Mouse (Mus musculus) T-helper 17 cell (primary cell): ENCODE measurements around the gene Mttp.
"Not testable (repeated sequence)": the region's sequence is repeated elsewhere in the genome, so short reads cannot be mapped to it uniquely, and the experiment has no call there.

Experiments used
- in situ Hi-C, 2 experiments: fragments of 300-600 bp; cut with MboI, MseI; formaldehyde crosslinking; loops; 1 replicate in 1 of 2; 2 replicates in 1 of 2; pipeline ENCODE4 v1.15.1; 2025; ENCODE audit warnings: high pct_unique_total_duplicates in 2 of 2

Mttp gene

DNA sequence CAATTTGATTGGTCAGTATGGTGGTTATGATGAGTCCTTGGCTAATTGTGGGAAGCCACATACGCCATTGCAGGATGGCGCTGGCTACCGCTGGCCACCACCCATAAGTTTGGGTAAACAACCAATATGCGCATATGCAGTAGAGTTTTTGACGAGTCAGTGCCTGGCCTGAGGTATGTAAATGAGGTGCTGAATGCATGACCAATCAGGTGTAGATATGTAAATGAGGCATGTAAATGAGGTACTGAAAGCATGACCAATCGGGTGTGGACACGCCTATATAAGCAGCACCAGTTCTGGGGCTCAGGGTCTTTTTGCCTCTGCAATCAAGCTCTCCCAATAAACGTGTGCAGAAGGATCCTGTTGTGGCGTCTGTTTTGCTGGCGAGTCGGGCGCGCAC, 6.6 kb downstream of the Mttp start:
- in situ Hi-C loops, result not testable (repeated sequence)

DNA sequence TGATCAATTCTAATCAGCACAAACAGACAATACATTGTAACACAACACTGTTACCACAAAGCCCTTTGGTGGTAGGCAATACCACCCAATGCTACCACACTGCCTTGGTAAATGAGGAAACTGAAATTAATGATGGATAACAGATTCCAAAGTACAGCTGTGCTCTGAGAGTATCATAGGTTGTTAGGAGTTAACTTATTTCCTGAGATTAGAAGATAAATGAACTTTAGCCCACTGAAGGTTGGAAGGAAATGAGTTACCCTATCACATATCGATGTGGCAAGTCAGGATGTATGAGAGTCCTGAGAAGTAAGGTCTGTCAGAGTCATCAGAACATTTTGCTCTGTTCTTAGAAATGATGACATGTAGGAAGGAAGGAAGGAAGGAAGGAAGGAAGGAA, 10.2 kb downstream of the Mttp start:
- in situ Hi-C loops, result no loop called here

DNA sequence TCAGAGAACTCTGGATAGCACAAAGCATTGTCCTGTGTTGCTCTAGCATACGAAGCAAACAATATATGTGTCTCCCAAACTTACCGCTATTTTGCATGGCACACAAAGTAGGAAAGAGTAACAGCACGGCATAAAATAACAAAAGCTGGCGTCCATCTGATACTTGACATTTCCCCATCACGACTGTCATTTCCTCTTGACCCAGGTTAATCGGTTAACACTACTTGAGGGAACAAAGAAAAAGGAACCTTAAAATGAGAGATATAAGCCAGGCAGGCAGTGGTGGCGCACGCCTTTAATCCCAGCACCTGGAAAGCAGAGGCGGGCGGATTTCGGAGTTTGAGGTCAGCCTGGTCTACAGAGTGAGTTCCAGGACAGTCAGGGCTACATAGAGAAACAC, 10.9 kb downstream of the Mttp start:
- in situ Hi-C loops, result no loop called here

DNA sequence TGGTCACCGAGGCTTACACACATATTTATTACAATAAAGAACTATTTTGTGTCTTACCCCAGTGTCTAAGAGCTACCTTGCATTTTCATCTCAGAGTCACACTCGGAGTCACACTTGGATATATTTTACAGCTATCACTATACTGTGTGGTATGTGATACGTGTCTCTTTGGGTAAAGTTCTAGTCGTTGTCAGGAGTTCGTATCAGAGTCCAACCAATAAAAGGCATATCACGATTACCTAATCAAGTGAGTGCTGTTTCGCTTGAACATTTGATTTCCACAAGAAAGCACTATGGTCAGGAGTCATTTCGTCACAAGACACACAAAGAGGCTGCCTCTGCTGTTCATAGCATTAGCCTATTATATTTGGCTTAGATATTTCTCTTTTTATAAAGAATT, 11.3 kb downstream of the Mttp start:
- in situ Hi-C loops, result no loop called here

DNA sequence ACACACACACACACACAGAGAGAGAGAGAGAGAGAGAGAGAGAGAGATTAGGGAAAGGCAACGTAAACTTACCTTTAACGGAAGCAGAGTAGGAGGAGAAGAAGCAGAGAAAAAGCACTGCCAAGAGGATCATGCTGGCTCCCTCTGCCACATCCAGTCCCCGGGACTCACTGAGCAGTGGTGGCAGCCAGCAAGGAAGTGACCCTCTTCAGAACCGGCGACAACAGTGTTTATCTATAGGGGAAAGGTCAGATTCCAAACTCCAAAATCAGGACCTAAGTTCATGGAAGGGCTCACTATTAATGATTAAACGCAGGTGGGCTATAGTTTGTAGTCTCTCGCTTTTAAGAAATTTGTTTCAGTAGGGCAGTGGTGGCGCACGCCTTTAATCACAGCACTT, 13.6 kb downstream of the Mttp start:
- in situ Hi-C loops, result no loop called here

DNA sequence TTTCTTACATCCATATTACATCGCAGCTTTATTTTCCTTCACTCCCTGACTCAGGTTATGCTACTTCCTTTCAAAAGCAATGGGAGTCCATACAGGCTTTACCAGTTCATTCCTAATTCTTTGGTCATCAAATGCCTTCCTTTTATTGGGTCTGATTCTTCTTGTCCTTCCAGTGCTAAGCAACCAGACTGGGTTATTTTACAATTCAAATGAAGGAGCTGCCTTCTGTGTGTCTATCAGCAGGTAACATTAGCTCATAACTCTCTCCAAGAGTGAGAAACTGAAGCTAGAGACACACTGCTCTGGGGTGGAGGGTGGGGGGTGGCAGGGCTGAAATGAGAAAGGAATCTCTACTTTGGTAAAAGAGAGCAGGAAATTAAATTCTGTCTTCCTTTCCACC, 14.1 kb downstream of the Mttp start:
- in situ Hi-C loops, result no loop called here

DNA sequence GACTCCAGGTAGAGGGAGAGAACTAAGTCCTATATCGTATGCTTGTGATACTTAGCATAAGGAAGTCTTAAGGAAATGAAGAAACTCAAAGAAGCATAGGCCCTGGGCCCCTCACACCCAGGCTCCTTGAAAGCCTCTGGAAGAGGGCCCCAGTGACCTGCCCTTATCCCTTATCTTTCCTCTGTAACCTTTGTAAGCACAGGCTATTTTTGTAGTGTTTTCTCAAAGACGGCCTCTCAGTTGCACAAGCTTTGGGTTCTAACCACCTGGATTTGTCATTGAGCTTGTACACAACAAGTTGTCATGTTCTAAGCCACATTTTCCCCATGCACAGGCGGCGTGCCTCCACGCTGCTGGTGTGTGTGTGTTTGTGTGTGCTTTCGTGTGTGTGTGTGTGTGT, 15.7 kb downstream of the Mttp start:
- in situ Hi-C loops, result no loop called here

DNA sequence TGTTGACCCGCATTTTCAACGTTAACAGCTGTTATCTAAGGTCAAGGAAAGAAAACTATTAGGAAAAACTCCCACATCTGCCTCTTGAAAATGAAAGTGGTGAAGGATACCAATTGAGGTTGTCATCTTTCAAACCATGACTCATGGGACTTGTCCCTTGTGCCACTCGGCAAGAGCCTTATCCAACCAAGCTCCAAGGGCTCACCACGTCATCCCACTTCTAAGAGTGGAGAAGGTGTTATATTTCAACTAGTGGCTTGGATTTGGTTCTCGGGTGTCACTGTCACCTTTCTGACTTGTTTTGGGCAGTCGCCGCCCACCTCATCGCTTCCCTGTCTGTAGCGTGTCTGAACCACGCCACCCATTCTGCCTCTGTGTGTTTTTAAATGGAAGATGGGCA, 20.9 kb downstream of the Mttp start:
- in situ Hi-C loops, result loop anchor here in 1 of 2 experiments (5.0 kb wide), 1 partner anchor 87 kb away; no protein-coding TSS in a partner anchor

DNA sequence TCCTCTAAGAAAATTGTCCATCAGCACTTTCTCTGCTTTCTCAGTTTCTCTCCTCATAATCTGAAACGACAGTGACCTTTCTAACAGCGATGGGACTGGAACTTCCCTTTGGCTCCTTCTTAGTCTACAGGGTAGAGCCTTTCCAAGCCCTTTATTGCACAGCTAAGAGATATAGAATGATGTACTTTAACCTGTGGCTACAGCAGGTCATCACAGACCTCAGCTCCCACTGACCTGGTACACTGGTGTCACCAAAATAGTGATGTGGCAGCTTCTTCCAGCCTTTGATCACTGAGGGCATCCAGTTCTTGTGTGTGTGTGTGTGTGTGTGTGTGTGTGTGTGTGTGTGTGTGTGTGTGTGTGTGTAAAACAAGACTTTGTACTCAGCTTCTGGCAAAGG, 23.3 kb downstream of the Mttp start:
- in situ Hi-C loops, result loop anchor here in 1 of 2 experiments (5.0 kb wide), 1 partner anchor 84 kb away; no protein-coding TSS in a partner anchor

DNA sequence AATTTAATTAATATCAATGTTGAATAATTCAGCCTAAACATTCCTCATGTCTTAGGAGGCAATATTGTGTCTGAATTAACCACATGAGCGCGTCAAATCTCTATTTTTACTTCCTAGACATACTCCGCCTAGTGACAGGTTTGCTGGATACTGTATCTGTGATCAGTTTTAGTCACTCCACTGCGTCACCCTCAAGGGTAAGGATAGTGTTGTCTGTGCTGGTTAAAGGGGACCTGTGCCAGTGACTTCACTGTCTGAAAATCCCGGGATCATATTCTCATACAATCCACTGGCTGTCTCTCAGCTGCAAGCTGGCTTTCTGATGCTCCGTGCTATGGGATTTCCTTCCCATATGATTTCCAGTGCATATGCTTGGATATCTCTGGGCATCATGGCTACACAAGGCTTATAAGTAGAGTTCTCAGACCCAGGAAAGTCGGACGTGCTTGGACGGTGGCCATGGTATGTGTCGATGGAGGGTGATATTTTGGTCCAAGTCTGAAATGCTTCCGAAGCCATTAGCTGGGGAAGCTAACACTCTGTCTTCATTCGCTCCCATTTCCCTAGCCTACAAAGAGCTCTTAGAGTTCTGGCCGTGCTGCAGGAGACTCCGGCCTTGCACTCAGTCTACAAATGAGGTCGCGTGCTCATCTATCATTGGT, 25.2 kb downstream of the Mttp start:
- in situ Hi-C loops, result loop anchor here in 1 of 2 experiments (5.0 kb wide), 1 partner anchor 82 kb away; no protein-coding TSS in a partner anchor

DNA sequence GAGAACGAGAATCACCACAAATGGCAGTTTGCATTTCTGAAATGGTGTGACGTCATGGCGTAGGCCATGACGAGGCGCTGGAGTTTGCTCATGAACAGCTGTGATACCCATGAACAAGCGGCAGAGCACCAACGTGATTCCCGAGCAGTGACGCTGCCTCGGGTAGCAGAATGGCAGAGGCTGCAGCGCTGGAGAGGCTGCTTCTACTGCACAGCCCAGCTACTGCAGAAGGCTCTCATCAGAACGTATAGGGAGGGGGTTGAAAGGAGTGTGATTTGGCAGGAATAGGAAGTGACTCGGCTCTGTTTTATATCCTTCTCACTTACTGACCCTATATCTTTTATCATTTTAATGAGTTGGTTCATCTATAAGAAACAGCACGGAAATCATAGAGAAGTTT, 25.9 kb downstream of the Mttp start:
- in situ Hi-C loops, result no loop called here

DNA sequence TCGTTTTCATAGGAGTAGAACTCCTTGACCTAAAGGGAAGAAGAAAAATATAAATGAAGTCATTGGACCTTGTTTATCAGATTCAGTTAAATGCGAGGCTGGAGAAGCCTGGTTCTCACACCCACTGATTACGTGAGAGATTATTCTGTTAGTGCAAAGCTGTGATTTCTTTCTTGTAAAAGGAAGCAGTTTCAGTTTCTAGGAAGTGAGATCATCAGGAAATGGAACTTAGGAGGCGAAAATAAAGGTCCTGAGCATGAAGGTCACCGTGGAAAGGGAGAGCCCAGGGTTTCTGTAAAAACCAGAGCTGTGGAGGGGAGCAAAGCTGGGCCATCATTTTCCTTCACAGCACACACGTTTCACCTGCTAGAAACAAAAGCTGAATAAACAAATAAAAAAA, 26.4 kb downstream of the Mttp start:
- in situ Hi-C loops, result no loop called here

DNA sequence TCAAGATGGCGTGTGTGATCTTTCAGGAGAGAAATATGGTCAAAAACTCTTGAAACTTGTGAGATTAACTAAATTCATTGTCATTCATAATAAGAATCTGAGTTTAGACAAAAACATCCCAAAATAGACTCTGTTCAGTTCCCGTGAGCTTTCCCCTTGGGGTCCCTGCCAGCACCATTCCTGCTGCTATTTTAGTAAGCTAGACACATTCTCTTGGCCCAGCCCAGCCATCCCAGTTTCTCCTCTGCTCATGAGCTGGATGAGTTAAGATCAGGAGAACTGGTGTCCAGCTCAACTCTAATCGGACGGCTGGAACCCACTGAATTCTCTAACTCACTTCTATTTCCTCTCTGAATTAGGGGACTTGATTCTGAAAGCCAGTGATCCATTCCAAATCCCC, 27.9 kb downstream of the Mttp start:
- in situ Hi-C loops, result no loop called here

DNA sequence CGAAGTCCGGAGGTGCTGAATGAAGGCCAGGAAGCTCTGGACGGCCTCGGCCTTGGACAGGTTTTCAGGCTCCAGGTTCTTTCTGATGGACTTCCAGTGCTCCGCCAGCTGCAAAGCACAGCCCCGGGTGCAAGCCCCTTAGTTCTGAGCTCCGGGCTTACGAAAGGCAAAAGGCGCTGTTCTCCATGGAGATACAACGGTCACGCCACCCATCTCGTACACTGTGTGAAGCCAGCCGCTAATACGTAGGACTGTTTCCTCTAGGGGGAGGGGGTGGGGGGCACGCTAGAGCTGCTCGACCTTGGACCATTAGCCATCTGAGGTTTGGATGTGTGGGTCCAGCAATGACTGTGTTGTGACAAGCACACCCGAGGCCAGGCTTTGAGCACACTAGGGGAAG, 30.7 kb downstream of the Mttp start:
- in situ Hi-C loops, result loop anchor here in 1 of 2 experiments (5.0 kb wide), 1 partner anchor 97 kb away; no protein-coding TSS in a partner anchor

DNA sequence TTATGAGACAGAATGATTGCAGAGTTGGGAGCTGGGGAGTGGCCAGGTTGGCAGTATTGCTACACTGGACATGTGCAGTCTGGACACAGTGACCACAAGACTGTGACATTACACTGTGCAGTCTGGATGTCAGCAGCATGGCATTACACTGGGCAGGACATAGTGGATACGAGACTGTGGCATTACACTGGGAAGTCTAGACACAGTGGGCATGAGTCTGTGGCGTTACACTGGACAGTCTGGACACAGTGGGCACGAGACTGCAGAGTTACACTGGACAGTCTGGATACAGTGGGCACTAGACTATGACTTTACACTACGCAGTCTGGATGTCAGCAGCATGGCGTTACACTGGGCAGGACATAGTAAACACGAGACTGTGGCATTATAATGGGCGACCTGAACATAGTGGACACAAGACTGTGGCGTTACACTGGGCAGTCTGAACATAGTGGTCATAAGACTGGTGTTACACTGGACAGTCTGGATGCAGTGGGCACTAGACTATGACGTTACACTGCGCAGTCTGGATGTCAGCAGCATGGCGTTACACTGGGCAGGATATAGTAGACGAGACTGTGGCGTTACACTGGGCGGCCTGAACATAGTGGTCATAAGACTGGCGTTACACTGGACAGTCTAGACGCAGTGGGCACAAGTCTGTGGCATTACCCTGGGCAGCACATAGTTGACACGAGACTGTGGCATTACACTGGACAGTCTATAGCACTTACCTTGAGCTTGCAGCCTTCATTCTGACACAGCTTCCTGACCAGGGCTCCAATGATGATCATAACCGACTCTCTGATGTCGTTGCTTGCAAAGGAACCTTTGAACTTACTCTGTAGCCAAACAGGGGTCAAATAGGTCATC, 33.6 kb downstream of the Mttp start:
- in situ Hi-C loops, result loop anchor here in 1 of 2 experiments (5.0 kb wide), 1 partner anchor 94 kb away; no protein-coding TSS in a partner anchor

DNA sequence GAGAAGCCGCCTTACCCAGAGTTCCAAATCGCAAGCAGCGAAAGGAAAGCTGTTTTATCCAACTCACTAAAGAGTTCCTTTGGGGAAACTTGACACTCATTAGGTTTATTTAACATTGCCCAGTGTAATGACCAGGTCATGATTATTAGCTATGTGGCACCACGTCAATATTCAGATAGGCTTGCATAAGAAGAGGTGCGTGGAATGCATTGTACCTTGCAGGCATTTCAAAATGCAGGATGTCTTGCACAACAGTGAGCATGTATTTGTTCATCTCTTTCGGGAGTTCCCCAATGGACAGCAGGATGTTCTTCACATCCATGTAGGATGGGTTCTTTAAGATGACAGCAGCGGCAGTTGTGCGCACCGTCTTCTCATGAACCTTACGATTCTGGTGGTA, 37.9 kb downstream of the Mttp start:
- in situ Hi-C loops, result no loop called here

DNA sequence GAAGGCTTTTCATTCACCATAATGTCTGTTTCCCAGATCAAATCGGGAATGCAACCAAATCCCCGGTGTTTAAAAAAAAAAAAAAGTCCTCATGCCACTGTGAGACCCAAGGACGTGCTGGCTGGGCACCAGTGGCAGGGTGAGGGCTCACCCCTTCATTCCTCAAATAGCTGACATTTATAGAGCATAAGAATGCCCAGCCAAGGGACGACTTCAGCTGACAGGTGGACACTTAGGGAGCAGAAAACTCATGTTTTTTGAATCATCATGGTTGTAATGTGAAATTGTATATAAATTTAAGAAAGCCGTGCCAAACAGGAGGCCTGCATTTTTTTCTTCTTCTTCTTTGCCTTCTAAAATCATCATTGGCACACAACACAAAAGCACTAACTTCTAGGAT, 39.7 kb downstream of the Mttp start:
- in situ Hi-C loops, result no loop called here

DNA sequence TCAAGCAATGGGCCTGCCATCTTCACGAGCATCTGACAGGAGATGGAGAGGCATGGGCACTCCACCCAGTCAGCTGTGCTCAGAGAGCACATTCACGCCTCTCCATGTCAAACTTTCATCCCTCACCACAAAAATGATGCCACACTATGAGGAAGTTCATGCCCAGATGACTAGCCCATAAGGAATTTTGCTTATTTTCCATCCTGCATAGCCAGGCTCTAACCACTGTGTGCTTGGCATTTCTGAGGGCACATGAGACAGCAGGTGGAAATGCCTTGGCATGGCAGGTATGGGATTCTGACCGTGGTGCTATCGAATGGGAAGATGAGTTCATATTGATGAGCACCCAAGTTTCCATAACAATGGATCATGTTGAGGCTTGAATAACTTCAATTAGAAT, 41.1 kb downstream of the Mttp start:
- in situ Hi-C loops, result no loop called here

DNA sequence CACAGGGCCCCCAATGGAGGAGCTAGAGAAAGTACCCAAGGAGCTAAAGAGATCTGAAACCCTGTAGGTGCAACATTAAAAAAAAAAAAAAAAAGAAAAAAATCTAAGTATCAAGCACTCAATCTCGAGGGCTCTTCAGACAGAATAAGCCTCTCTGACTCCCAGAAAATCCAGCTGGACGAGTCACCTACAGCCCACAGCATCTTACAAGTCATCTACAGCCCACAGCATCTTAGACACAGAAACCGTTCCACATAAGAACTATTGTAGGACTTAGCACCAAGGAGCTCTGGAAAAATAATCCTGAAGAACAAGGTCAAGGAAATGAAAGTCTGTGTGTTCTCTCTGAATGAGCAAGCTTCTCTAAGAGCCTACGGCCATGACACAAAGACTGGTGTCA, 42.8 kb downstream of the Mttp start:
- in situ Hi-C loops, result no loop called here

DNA sequence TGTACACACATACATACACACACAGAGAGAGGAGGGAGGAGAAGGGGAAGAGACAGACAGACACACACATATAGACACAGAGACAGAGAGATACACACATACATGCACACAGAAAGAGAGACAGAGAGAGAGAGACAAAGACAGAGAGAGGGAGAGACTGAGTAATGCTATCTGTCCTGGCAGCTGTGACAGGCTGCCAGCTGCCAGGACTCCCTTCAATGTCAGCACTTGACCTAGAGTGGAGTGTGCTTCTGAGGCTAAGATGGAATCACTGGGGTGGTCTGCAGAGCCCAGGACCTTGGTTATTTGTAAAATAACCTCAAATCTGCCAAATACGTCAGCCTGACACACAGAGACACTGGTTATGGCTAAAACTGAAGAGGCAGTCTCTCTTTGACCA, 47.0 kb downstream of the Mttp start:
- in situ Hi-C loops, result no loop called here

DNA sequence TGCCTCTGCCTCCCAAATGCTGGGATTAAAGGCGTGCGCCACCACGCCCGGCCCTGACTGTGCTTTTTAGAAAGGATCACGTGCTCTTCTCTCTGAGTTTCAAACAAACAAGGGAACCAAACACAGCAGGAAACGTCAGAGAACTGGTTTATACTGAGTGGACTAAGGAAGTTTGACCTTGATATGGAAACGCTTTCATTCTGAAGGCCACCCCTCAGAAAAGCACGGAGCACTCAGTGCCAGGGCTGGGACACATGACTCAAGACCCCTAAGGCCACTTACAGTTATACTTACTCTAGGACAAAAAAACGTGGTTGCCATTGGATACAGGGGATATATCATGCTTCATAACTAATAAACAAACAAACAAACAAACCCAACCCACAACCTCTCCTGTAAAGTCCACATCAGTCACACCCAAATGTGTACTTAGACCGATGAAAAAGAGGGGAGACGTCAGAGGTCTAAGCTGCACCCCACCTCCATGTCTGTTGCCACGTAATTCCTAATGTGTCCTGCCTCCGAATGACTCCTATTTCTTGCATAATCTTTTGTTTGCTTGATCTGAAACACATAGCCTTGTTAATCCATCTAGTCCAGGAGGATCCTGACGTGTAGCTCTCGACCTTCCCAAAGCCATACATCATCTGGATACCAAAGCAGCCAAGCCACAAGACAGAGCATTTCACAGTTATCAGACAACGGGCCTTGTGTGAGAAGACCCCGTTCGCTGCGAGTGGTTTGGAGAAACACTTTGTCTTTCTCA, 48.3 kb downstream of the Mttp start:
- in situ Hi-C loops, result no loop called here

DNA sequence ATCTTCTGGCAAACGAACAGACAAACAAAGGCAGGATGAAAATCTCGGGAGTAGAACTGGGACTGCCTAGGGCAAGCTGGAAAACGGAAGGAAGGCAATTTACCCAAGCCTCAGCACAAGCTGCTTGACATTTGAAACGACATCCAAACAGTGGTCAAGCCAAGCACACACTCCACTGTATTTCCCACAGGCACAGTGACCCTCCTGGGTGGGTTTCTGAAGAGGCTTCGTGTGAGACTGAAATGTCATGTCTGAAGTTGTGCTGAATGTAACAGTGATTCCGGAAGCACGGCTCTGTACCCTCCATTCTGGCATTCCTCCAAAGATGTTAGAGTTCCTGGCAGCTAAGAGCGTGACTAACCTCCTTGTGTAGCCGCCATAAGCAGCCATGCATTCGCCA, 49.0 kb downstream of the Mttp start:
- in situ Hi-C loops, result no loop called here
